Mouse (Mus musculus): ENCODE results near the gene Mmrn2.
"Not testable (repeated sequence)": the region's sequence is repeated elsewhere in the genome, so short reads cannot be mapped to it uniquely, and the experiment has no call there.

Gene Mmrn2

GRCm38 (mm10) chr14:34410716-34411115 is 35.5 kb downstream of the Mmrn2 start:
- DNase-seq: no peak

GRCm38 (mm10) chr14:34412164-34412896 is 37.1 kb downstream of the Mmrn2 start:
- DNase-seq: no peak

GRCm38 (mm10) chr14:34416946-34417345 is 41.7 kb downstream of the Mmrn2 start:
- DNase-seq: not testable (repeated sequence)

- no peak for DNase-seq
These were observed 42.2 kb downstream of the Mmrn2 start for GRCm38 (mm10) chr14:34417501-34417900.

GRCm38 (mm10) chr14:34421078-34421477 is 45.8 kb downstream of the Mmrn2 start:
- DNase-seq: no peak

- DNase-seq: peak; percentile 13
These were observed 53.0 kb downstream of the Mmrn2 start for GRCm38 (mm10) chr14:34428274-34428673.

- peak; percentile 33 for DNase-seq
These were observed 53.8 kb downstream of the Mmrn2 start for GRCm38 (mm10) chr14:34429069-34429468.

GRCm38 (mm10) chr14:34440526-34441066 is 65.3 kb downstream of the Mmrn2 start:
- DNase-seq: no peak

GRCm38 (mm10) chr14:34442531-34442930 is 67.3 kb downstream of the Mmrn2 start:
- no peak for DNase-seq

GRCm38 (mm10) chr14:34444368-34444767 is 69.1 kb downstream of the Mmrn2 start:
- DNase-seq: no peak

- no peak for DNase-seq
These were observed 69.7 kb downstream of the Mmrn2 start for GRCm38 (mm10) chr14:34444924-34445323.

- DNase-seq: no peak
These were observed 70.1 kb downstream of the Mmrn2 start for GRCm38 (mm10) chr14:34445348-34445747.

- DNase-seq: no peak
These were observed 71.4 kb downstream of the Mmrn2 start for GRCm38 (mm10) chr14:34446624-34447023.

GRCm38 (mm10) chr14:34447659-34448058 is 72.4 kb downstream of the Mmrn2 start:
- no peak for DNase-seq

- DNase-seq: no peak
These were observed 73.1 kb downstream of the Mmrn2 start for GRCm38 (mm10) chr14:34448398-34448797.

- DNase-seq: peak; percentile 51
These were observed 74.5 kb downstream of the Mmrn2 start for GRCm38 (mm10) chr14:34449807-34450206.

GRCm38 (mm10) chr14:34450451-34450850 is 75.2 kb downstream of the Mmrn2 start:
- no peak for DNase-seq

GRCm38 (mm10) chr14:34451872-34452271 is 76.6 kb downstream of the Mmrn2 start:
- DNase-seq: no peak

- DNase-seq: no peak
These were observed 78.4 kb downstream of the Mmrn2 start for GRCm38 (mm10) chr14:34453648-34454047.
